ENCODE assay signal across 24 mouse cellular contexts in the genomic region with DNA sequence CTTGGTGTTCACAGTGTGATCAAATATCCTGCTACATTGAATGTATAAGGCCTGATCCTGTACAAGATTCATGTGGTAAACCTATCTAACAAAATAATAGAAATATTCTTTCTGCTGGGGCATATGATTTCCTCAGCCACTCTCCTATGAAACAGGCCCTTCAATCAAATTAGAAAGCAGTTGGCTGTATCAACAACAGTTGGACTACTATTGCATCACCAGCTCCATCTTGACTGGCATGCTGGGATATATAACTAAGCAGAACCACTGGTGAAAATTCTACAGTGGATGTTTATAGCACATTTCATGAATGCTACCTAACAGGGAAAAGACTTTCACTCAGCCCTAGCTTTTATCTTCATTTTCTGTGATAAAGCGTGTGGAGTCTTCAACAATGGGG. TPM values are rescaled to one million over a fixed set of nuclear protein-coding genes. Genes with fewer than 3 reads are reported as not detected.
DNase-seq lines count a peak whose midpoint lies in the region; ATAC-seq and TF ChIP-seq lines count a peak whose summit lies in the region.
"Had no signal": no experiment of that assay in that cellular context is flagged by ENCODE, and none has a peak within 500 bp of the region (broad histone marks: within the 10 kb centered on the region; RNA-seq: fewer than 3 reads in every experiment).

No protein-coding gene starts in this region.

- no peaks in the 10 kb centered on the region for H3K4me1 ChIP-seq in intestine, postnatal 0 days (replicated peaks; ENCODE audit: control insufficient read depth, insufficient read depth, low read length)
- H3K4me1 ChIP-seq: embryonic facial prominence, embryonic 13.5 days; embryonic facial prominence, embryonic 15.5 days; forebrain, embryonic 10.5 days; forebrain, embryonic 12.5 days had no signal

- WGBS in intestine, postnatal 0 days = 89% methylated on average over 1 of the region's 1 CpGs

- DNase-seq in thymus, postnatal 4 days = peak; percentile 0
- no peak for DNase-seq in thymus, postnatal 0 days (ENCODE audit: low spot score)
- peak; percentile 51 for DNase-seq in adipocyte (ENCODE audit: low spot score)
- DNase-seq: adrenal gland, adult 2 months; adrenal gland, postnatal 10 days; adrenal gland, postnatal 25 days; cerebellum, adult 11 months; cerebellum, adult 18-20 months; cerebellum, adult 8-10 months; cerebellum, adult 9-11 months; cerebellum, postnatal 14 days; cerebellum, postnatal 36 days; embryo, embryonic 11 days had no signal

- no peak overlapping the region for H3K9ac ChIP-seq in intestine, postnatal 0 days (ENCODE audit: low read depth, low read length)
- H3K9ac ChIP-seq: embryonic facial prominence, embryonic 13.5 days; embryonic facial prominence, embryonic 15.5 days; forebrain, embryonic 12.5 days had no signal

- no peak for TF ChIP-seq CTCF in intestine, postnatal 0 days (IDR thresholded peaks at IDR 0.05; ENCODE audit: low read depth)

- ATAC-seq in intestine, postnatal 0 days = no peak
- no peak for ATAC-seq in inflammation-experienced regulatory T-cells, adult 6 months
- ATAC-seq: activated CD4-positive, CD25-positive, alpha-beta regulatory T cell, adult 4 months; forebrain, embryonic 14.5 days; forebrain, embryonic 16.5 days; Patski had no signal

- no peak overlapping the region for H3K27ac ChIP-seq in intestine, postnatal 0 days (ENCODE audit: low read depth, low read length)
- H3K27ac ChIP-seq: embryonic facial prominence, embryonic 13.5 days; embryonic facial prominence, embryonic 15.5 days; forebrain, embryonic 10.5 days; forebrain, embryonic 12.5 days had no signal

- no peaks in the 10 kb centered on the region for H3K9me3 ChIP-seq in intestine, postnatal 0 days (ENCODE audit: control insufficient read depth)
- H3K9me3 ChIP-seq: embryonic facial prominence, embryonic 13.5 days; embryonic facial prominence, embryonic 15.5 days; forebrain, embryonic 10.5 days had no signal

- no peaks in the 10 kb centered on the region for H3K27me3 ChIP-seq in intestine, postnatal 0 days (replicated peaks; ENCODE audit: control insufficient read depth, insufficient read depth, low read length)
- H3K27me3 ChIP-seq: embryonic facial prominence, embryonic 13.5 days; embryonic facial prominence, embryonic 15.5 days; forebrain, embryonic 12.5 days; Patski had no signal

- no peaks in the 10 kb centered on the region for H3K36me3 ChIP-seq in intestine, postnatal 0 days (ENCODE audit: control insufficient read depth, insufficient read depth)
- H3K36me3 ChIP-seq: embryonic facial prominence, embryonic 13.5 days; embryonic facial prominence, embryonic 15.5 days; forebrain, embryonic 10.5 days; forebrain, embryonic 12.5 days had no signal

- H3K4me2 ChIP-seq in intestine, postnatal 0 days (replicated peaks; ENCODE audit: low read depth) = no peak overlapping the region
- H3K4me2 ChIP-seq: embryonic facial prominence, embryonic 13.5 days; embryonic facial prominence, embryonic 15.5 days; forebrain, embryonic 12.5 days had no signal

- no peak overlapping the region for H3K4me3 ChIP-seq in intestine, postnatal 0 days (ENCODE audit: low read depth, low read length)
- H3K4me3 ChIP-seq: embryonic facial prominence, embryonic 13.5 days; embryonic facial prominence, embryonic 15.5 days; erythroblast, embryonic 14.5 days; forebrain, embryonic 10.5 days; forebrain, embryonic 12.5 days had no signal

RNA-seq across cellular contexts. Expression of a gene that starts 17.9 kb away (rescaled TPM):
- 176 and 185 TPM in 2 replicates for polyA plus RNA-seq in thymus, postnatal 0 days (2015; fragmentation: Nextera tagmentation; extraction: Ambion mirVana)
- 14.9 and 15.7 TPM in 2 replicates for polyA plus RNA-seq in intestine, postnatal 0 days (2015; fragmentation: Nextera tagmentation; extraction: Ambion mirVana)
- polyA plus RNA-seq in inflammation-experienced regulatory T-cells, adult 6 months (2017; shearing (Covaris generic)) = 10 to 100 TPM; 32.7 to 58.5 (median 36.0) TPM
